Comparison of ENCODE assay signal across 8 mouse cellular contexts in the genomic region with DNA sequence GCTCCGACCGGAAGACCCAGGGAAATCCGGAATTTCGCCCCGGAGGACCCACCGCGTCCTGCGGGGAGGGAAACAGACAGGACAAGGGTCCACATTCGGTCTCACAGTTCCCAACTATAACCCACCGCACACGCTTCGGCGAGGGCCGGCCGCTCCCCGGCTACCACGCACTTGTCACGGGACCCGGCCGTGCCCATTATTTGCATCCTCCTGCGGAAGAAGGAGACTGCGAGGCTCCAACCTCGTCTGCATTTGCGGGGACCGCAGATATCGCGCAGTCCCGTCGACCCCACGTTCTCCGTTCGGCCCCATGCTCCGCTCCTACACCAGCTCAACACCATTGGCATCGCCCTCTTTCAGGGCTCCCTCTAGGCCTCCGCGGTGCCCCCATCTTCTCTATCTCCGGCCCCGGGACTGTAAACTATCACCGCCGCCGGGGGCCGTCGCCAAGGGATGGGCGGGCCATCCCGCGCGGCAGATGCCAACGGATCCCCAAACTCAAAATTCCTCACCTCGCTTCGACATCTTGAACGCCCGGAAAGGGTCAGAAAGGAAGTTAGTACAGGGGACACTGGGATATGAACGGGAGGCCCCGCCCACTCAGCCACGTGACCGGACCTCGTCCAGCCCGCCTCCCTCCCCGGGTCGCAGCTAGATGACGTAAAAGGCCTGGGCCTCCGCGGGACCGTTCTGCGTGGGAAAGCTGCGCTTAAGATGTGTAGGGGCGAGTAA. TPM values are rescaled to one million over a fixed set of nuclear protein-coding genes. Genes with fewer than 3 reads are reported as not detected.
A peak's percentile ranks its signal among the peaks of the same experiment; 100 is the strongest.
DNase-seq lines count a peak whose midpoint lies in the region; ATAC-seq and TF ChIP-seq lines count a peak whose summit lies in the region.

A gene (minus strand): TSS at position 606 of the 732 bp plus-strand sequence.

- H3K36me3 ChIP-seq in embryonic facial prominence, embryonic 14.5 days (ENCODE audit: control insufficient read depth, insufficient read depth, low read length), result peaks cover 41% of the 10 kb centered on the region
- H3K36me3 ChIP-seq in heart, adult 2 months (ENCODE audit: control insufficient read depth, insufficient read depth, low read length), result peaks cover 27% of the 10 kb centered on the region
- peaks cover 42% of the 10 kb centered on the region for H3K36me3 ChIP-seq in limb, embryonic 13.5 days
- H3K36me3 ChIP-seq in midbrain, embryonic 16.5 days (ENCODE audit: control insufficient read depth, insufficient read depth, low read length), result peaks cover 28% of the 10 kb centered on the region

- H3K4me3 ChIP-seq in embryonic facial prominence, embryonic 14.5 days (ENCODE audit: low read depth, low read length), result peak within 1 kb of the TSS; percentile 91
- peak within 1 kb of the TSS; percentile 98 for H3K4me3 ChIP-seq in heart, adult 2 months
- H3K4me3 ChIP-seq in limb, embryonic 13.5 days, result peak within 1 kb of the TSS; percentile 96
- peak within 1 kb of the TSS; percentile 78 for H3K4me3 ChIP-seq in midbrain, embryonic 16.5 days (ENCODE audit: low read depth, low read length)

- peak; percentile 97 for TF ChIP-seq POLR2A in heart, adult 2 months (IDR thresholded peaks at IDR 0.05; ENCODE audit: insufficient read depth, low read depth, low read length)

- ATAC-seq in embryonic facial prominence, embryonic 14.5 days (ENCODE audit: low read depth), result peak; percentile 96
- peak; percentile 95 for ATAC-seq in limb, embryonic 13.5 days (ENCODE audit: low FRiP score, low read depth)
- ATAC-seq in midbrain, embryonic 16.5 days, result peak; percentile 94

- 0 out of 2 replicates have a peak, but pooled peaks cover 2% of the 10 kb centered on the region for H3K79me2 ChIP-seq in heart, adult 2 months (replicated peaks; ENCODE audit: control insufficient read depth, insufficient read depth, low read length)

- 0% methylated on average over 49 of the region's 67 CpGs for WGBS in embryonic facial prominence, embryonic 14.5 days
- WGBS in heart, adult 2 months, result under 1% methylated on average over 66 of the region's 67 CpGs
- under 1% methylated on average over 67 of the region's 67 CpGs for WGBS in limb, embryonic 13.5 days
- under 1% methylated on average over 67 of the region's 67 CpGs for WGBS in midbrain, embryonic 16.5 days

- peak; percentile 98 for DNase-seq in 3T3-L1 (ENCODE audit: low read depth, low spot score)
- peak; percentile 98 to 99 for DNase-seq in adrenal gland, postnatal 4 days (ENCODE audit: low spot score in 2 of 2)
- peak; percentile 99 for DNase-seq in embryonic facial prominence, embryonic 14.5 days (ENCODE audit: low spot score)
- peak; percentile 99 for DNase-seq in heart, adult 2 months
- DNase-seq in kidney, adult 8-10 months, result peak; percentile 97 to 99
- DNase-seq in spleen, postnatal 10 days (ENCODE audit: low spot score in 2 of 2), result peak; percentile 99 to 100

- intact Hi-C loops in heart, adult 2 months (cut with DNase I), result loop anchor here (1.0 to 2.0 kb wide), 2 partner anchors 16 to 35 kb away; a partner anchor contains a TSS

- H3K4me2 ChIP-seq in embryonic facial prominence, embryonic 14.5 days (ENCODE audit: low read depth, low read length), result peak within 1 kb of the TSS; percentile 65
- H3K4me2 ChIP-seq in limb, embryonic 13.5 days (replicated peaks), result peak within 1 kb of the TSS; percentile 80
- peak within 1 kb of the TSS; percentile 82 for H3K4me2 ChIP-seq in midbrain, embryonic 16.5 days (ENCODE audit: low read length)

- TF ChIP-seq EP300 in heart, adult 2 months (IDR thresholded peaks at IDR 0.05; ENCODE audit: insufficient read depth, low read depth, low read length), result 0 out of 2 replicates have a peak, but pooled peaks have one; percentile 24

- H3K27me3 ChIP-seq in embryonic facial prominence, embryonic 14.5 days (replicated peaks; ENCODE audit: control insufficient read depth, insufficient read depth, low read length), result no peaks in the 10 kb centered on the region
- no peaks in the 10 kb centered on the region for H3K27me3 ChIP-seq in heart, adult 2 months (ENCODE audit: control insufficient read depth, insufficient read depth, low read length)
- no peaks in the 10 kb centered on the region for H3K27me3 ChIP-seq in limb, embryonic 13.5 days
- H3K27me3 ChIP-seq in midbrain, embryonic 16.5 days (ENCODE audit: control insufficient read depth, insufficient read depth, low read depth, low read length), result no peaks in the 10 kb centered on the region

- no peak for TF ChIP-seq CTCF in heart, adult 2 months (IDR thresholded peaks at IDR 0.05)

- peak within 1 kb of the TSS; percentile 99 for H3K9ac ChIP-seq in embryonic facial prominence, embryonic 14.5 days (ENCODE audit: low read depth, low read length)
- peak within 1 kb of the TSS; percentile 94 for H3K9ac ChIP-seq in heart, adult 2 months (ENCODE audit: low read depth, low read length)
- peak within 1 kb of the TSS; percentile 100 for H3K9ac ChIP-seq in limb, embryonic 13.5 days
- peak within 1 kb of the TSS; percentile 91 for H3K9ac ChIP-seq in midbrain, embryonic 16.5 days (ENCODE audit: low read depth, low read length)

- peaks cover 11% of the 10 kb centered on the region for H3K4me1 ChIP-seq in embryonic facial prominence, embryonic 14.5 days (ENCODE audit: control insufficient read depth, insufficient read depth, low read length)
- H3K4me1 ChIP-seq in heart, adult 2 months (ENCODE audit: control insufficient read depth, insufficient read depth, low read length), result peaks cover 9% of the 10 kb centered on the region
- H3K4me1 ChIP-seq in limb, embryonic 13.5 days, result peaks cover 22% of the 10 kb centered on the region
- peaks cover 18% of the 10 kb centered on the region for H3K4me1 ChIP-seq in midbrain, embryonic 16.5 days (ENCODE audit: control insufficient read depth, insufficient read depth, low read length)

- no peaks in the 10 kb centered on the region for H3K9me3 ChIP-seq in embryonic facial prominence, embryonic 14.5 days (ENCODE audit: control insufficient read depth, low read length)
- no peaks in the 10 kb centered on the region for H3K9me3 ChIP-seq in limb, embryonic 13.5 days
- no peaks in the 10 kb centered on the region for H3K9me3 ChIP-seq in midbrain, embryonic 16.5 days (replicated peaks; ENCODE audit: control insufficient read depth, low read length, poor library complexity, severe bottlenecking)

- peak within 1 kb of the TSS; percentile 91 for H3K27ac ChIP-seq in embryonic facial prominence, embryonic 14.5 days (replicated peaks; ENCODE audit: low read depth, low read length)
- H3K27ac ChIP-seq in heart, adult 2 months, result peak within 1 kb of the TSS; percentile 93
- peak within 1 kb of the TSS; percentile 92 for H3K27ac ChIP-seq in limb, embryonic 13.5 days
- H3K27ac ChIP-seq in midbrain, embryonic 16.5 days (ENCODE audit: low read length), result peak within 1 kb of the TSS; percentile 94

RNA-seq across cellular contexts. Expression of the gene that starts here (rescaled TPM):
- total RNA-seq in adrenal gland, postnatal 4 days (2021), result 1,000 to 10,000 TPM; 1,280 to 1,304 TPM
- 712 and 810 TPM in 2 replicates for polyA plus RNA-seq in embryonic facial prominence, embryonic 14.5 days (2014; fragmentation: Nextera tagmentation; extraction: Ambion mirVana)
- 100 to 1,000 TPM; 509 to 574 TPM for total RNA-seq in heart, adult 2 months (2021)
- 103 and 140 TPM in 2 replicates for polyA plus RNA-seq in heart, adult 2 months (2012; rRNA removed)
- 547 and 558 TPM in 2 replicates for polyA plus RNA-seq in limb, embryonic 13.5 days (2015; fragmentation: Nextera tagmentation; extraction: Ambion mirVana)
- polyA plus RNA-seq in midbrain, embryonic 16.5 days (2015; fragmentation: Nextera tagmentation; extraction: Ambion mirVana), result 267 and 286 TPM in 2 replicates

Comparison
In these comparisons a context has a peak if more than half of its experiments do, and no peak if none do; other contexts are left out.
1. Peak in every context shown above with its lines: DNase-seq, ATAC-seq, H3K4me3 ChIP-seq and H3K27ac ChIP-seq.